Mouse (Mus musculus): ENCODE measurements at regions not wholly inside any gene's neighbourhood (a gene's known extent, or its start where the extent isn't known, plus 50 kb on each side); places are given as distances from the start of the nearest gene placed in this dataset.

- no peak overlapping the region for H3K27ac ChIP-seq (ENCODE audit: insufficient read depth, low read depth, low read length, poor library complexity, severe bottlenecking)
- no peak overlapping the region; the same call in 1 of the 2 replicates for H3K9ac ChIP-seq (ENCODE audit: insufficient read depth, low read depth, low read length, poor library complexity, severe bottlenecking)
- DNase-seq (ENCODE audit: low read depth, low spot score): peak; percentile 19
- TF ChIP-seq CHD2 (IDR thresholded peaks at IDR 0.05; ENCODE audit: low read depth, low read length): no peak
- no peak for TF ChIP-seq HCFC1 (IDR thresholded peaks at IDR 0.05; ENCODE audit: borderline replicate concordance, insufficient read depth, low read length)
- TF ChIP-seq ZNF384 (IDR thresholded peaks at IDR 0.05; ENCODE audit: low read depth, low read length): no peak
- H3K4me1 ChIP-seq (ENCODE audit: control insufficient read depth in 2 of 2, insufficient read depth in 2 of 2, low read length in 2 of 2, poor library complexity in 1 of 2): peaks cover 2 to 7% of the 10 kb centered on the region in 2 experiments; a peak in 2 of 4 replicates
- no peaks in the 10 kb centered on the region for H3K36me3 ChIP-seq (ENCODE audit: control insufficient read depth, insufficient read depth, low read length, poor library complexity, severe bottlenecking)
- no peaks in the 10 kb centered on the region for H3K9me3 ChIP-seq (ENCODE audit: control insufficient read depth, insufficient read depth, low read depth, low read length)
- in situ Hi-C loops (cut with MboI; ENCODE audit: low sequenced_read_pairs in 2 of 2, unreplicated experiment in 2 of 2): no loop called here
- peak overlapping the region; percentile 51 to 55 for H3K4me3 ChIP-seq (ENCODE audit: insufficient read depth in 1 of 2, low read depth in 1 of 2, low read length in 2 of 2, poor library complexity in 1 of 2, severe bottlenecking in 1 of 2)
Measured at GRCm38 (mm10) chr4:55651811-55652410, 119.6 kb upstream of the Klf4 start.

GRCm38 (mm10) chr4:55651051-55651763 lies 118.9 kb upstream of the Klf4 start:
- in situ Hi-C loops (cut with MboI; ENCODE audit: low sequenced_read_pairs in 2 of 2, unreplicated experiment in 2 of 2): no loop called here
- no peak overlapping the region for H3K27ac ChIP-seq (ENCODE audit: insufficient read depth, low read depth, low read length, poor library complexity, severe bottlenecking)
- no peaks in the 10 kb centered on the region for H3K36me3 ChIP-seq (ENCODE audit: control insufficient read depth, insufficient read depth, low read length, poor library complexity, severe bottlenecking)
- H3K9ac ChIP-seq (ENCODE audit: insufficient read depth, low read depth, low read length, poor library complexity, severe bottlenecking): peak overlapping the region; percentile 71
- TF ChIP-seq CHD2 (IDR thresholded peaks at IDR 0.05; ENCODE audit: low read depth, low read length): no peak
- no peak for TF ChIP-seq ZC3H11A (IDR thresholded peaks at IDR 0.05; ENCODE audit: borderline replicate concordance, low read depth, low read length)
- TF ChIP-seq HCFC1 (IDR thresholded peaks at IDR 0.05; ENCODE audit: borderline replicate concordance, insufficient read depth, low read length): no peak
- 0 out of 2 replicates have a peak, but pooled peaks have one; percentile 9 for TF ChIP-seq ZNF384 (IDR thresholded peaks at IDR 0.05; ENCODE audit: low read depth, low read length)
- peak overlapping the region; percentile 51 to 55 for H3K4me3 ChIP-seq (ENCODE audit: insufficient read depth in 1 of 2, low read depth in 1 of 2, low read length in 2 of 2, poor library complexity in 1 of 2, severe bottlenecking in 1 of 2)
- peak; percentile 12 for DNase-seq (ENCODE audit: low read depth, low spot score)
- H3K4me1 ChIP-seq (ENCODE audit: control insufficient read depth in 2 of 2, insufficient read depth in 2 of 2, low read length in 2 of 2, poor library complexity in 1 of 2): peaks cover 2 to 7% of the 10 kb centered on the region in 2 experiments; a peak in 2 of 4 replicates
- H3K9me3 ChIP-seq (ENCODE audit: control insufficient read depth, insufficient read depth, low read depth, low read length): no peaks in the 10 kb centered on the region

DNA sequence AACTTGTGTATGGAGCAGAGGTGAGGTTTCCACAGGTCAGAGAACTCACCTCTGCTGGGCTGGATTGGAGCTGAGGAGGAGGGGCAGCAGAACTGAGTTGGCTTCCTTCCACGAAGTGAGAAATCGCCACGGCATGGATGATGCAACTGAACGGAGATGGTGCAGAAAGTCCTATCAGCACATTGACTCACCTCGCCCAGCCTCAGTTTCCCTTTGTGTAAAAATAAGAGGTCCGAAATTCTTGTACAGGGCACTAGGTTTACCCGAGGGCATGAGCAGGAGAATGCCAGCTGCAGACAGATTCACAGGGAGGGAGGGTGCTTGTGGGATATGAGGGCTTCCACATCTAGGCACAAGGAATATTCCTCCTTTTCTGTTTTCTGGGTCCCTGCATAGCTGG lies 117.9 kb upstream of the Klf4 start:
- no peak overlapping the region for H3K27ac ChIP-seq (ENCODE audit: insufficient read depth, low read depth, low read length, poor library complexity, severe bottlenecking)
- in situ Hi-C loops (cut with MboI; ENCODE audit: low sequenced_read_pairs in 2 of 2, unreplicated experiment in 2 of 2): no loop called here
- H3K4me1 ChIP-seq (ENCODE audit: control insufficient read depth in 2 of 2, insufficient read depth in 2 of 2, low read length in 2 of 2, poor library complexity in 1 of 2): peaks cover 2 to 7% of the 10 kb centered on the region in 2 experiments; a peak in 2 of 4 replicates
- no peak overlapping the region for H3K9ac ChIP-seq (ENCODE audit: insufficient read depth, low read depth, low read length, poor library complexity, severe bottlenecking)
- no peaks in the 10 kb centered on the region for H3K36me3 ChIP-seq (ENCODE audit: control insufficient read depth, insufficient read depth, low read length, poor library complexity, severe bottlenecking)
- H3K4me3 ChIP-seq (ENCODE audit: insufficient read depth in 1 of 2, low read depth in 1 of 2, low read length in 2 of 2, poor library complexity in 1 of 2, severe bottlenecking in 1 of 2): no peak overlapping the region
- DNase-seq (ENCODE audit: low read depth, low spot score): no peak
- no peaks in the 10 kb centered on the region for H3K9me3 ChIP-seq (ENCODE audit: control insufficient read depth, insufficient read depth, low read depth, low read length)
- TF ChIP-seq HCFC1 (IDR thresholded peaks at IDR 0.05; ENCODE audit: borderline replicate concordance, insufficient read depth, low read length) (no peak), MAFK (IDR thresholded peaks at IDR 0.05; ENCODE audit: insufficient read depth, low read depth, low read length) (no peak), ZC3H11A (IDR thresholded peaks at IDR 0.05; ENCODE audit: borderline replicate concordance, low read depth, low read length) (no peak), ZNF384 (IDR thresholded peaks at IDR 0.05; ENCODE audit: low read depth, low read length) (no peak), CHD2 (IDR thresholded peaks at IDR 0.05; ENCODE audit: low read depth, low read length) (no peak)

DNA sequence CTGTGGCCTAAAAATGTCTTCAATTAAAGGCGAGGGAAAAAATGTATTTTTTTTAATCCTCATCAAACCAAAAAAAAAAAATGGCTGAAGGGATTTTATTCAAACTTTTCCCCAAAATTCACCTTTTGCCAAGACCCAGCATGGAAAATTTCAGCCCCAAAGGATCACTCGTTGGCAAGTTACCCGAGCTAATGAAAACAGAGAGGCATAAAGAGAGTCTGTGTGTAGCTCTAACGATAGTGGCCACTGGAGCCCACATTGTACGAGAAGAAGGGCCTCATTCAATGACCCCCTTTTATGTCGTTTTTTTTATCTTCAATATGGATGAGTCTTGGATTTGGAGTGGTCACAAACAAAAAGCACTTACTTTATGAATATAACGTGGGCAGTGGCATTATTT lies 116.1 kb upstream of the Klf4 start:
- peaks cover 2 to 7% of the 10 kb centered on the region in 2 experiments; a peak in 2 of 4 replicates for H3K4me1 ChIP-seq (ENCODE audit: control insufficient read depth in 2 of 2, insufficient read depth in 2 of 2, low read length in 2 of 2, poor library complexity in 1 of 2)
- DNase-seq (ENCODE audit: low read depth, low spot score): no peak
- no peaks in the 10 kb centered on the region for H3K9me3 ChIP-seq (ENCODE audit: control insufficient read depth, insufficient read depth, low read depth, low read length)
- in situ Hi-C loops (cut with MboI; ENCODE audit: low sequenced_read_pairs in 2 of 2, unreplicated experiment in 2 of 2): no loop called here
- H3K27ac ChIP-seq (ENCODE audit: insufficient read depth, low read depth, low read length, poor library complexity, severe bottlenecking): no peak overlapping the region
- no peak overlapping the region for H3K9ac ChIP-seq (ENCODE audit: insufficient read depth, low read depth, low read length, poor library complexity, severe bottlenecking)
- H3K4me3 ChIP-seq (ENCODE audit: insufficient read depth in 1 of 2, low read depth in 1 of 2, low read length in 2 of 2, poor library complexity in 1 of 2, severe bottlenecking in 1 of 2): no peak overlapping the region
- no peaks in the 10 kb centered on the region for H3K36me3 ChIP-seq (ENCODE audit: control insufficient read depth, insufficient read depth, low read length, poor library complexity, severe bottlenecking)
- no peak for TF ChIP-seq MAFK (IDR thresholded peaks at IDR 0.05; ENCODE audit: insufficient read depth, low read depth, low read length)
- no peak for TF ChIP-seq ZC3H11A (IDR thresholded peaks at IDR 0.05; ENCODE audit: borderline replicate concordance, low read depth, low read length)
- no peak for TF ChIP-seq ZNF384 (IDR thresholded peaks at IDR 0.05; ENCODE audit: low read depth, low read length)
- no peak for TF ChIP-seq CHD2 (IDR thresholded peaks at IDR 0.05; ENCODE audit: low read depth, low read length)
- no peak for TF ChIP-seq HCFC1 (IDR thresholded peaks at IDR 0.05; ENCODE audit: borderline replicate concordance, insufficient read depth, low read length)
